Mouse (Mus musculus) lung, postnatal 25 days (tissue): ENCODE results near the gene Yrdc.

Experiments
- DNase-seq: peaks from one replicate; pipeline ENCODE4 v3.0.0; 2022; ENCODE audit warnings: low spot score

Gene Yrdc

GRCm38 (mm10) chr4:124850933-124851658 is 617 bp downstream of the Yrdc start, which contains the start of gene 1110065P20Rik:
TSS of gene 1110065P20Rik (minus strand) at chr4:124851196.
- peak; percentile 80 for DNase-seq

- DNase-seq = no peak
Observed at GRCm38 (mm10) chr4:124856294-124856693, 5.8 kb downstream of the Yrdc start.

- no peak for DNase-seq
Observed at GRCm38 (mm10) chr4:124858370-124858769, 7.9 kb downstream of the Yrdc start.

- peak; percentile 51 for DNase-seq
Observed at GRCm38 (mm10) chr4:124860446-124860845, 10.0 kb downstream of the Yrdc start.

GRCm38 (mm10) chr4:124861283-124862188 is 11.1 kb downstream of the Yrdc start, which contains the start of gene Maneal:
TSS of gene Maneal (minus strand) at chr4:124862171.
- no peak for DNase-seq

GRCm38 (mm10) chr4:124872719-124873118 is 22.2 kb downstream of the Yrdc start:
- DNase-seq = no peak

- no peak for DNase-seq
Observed at GRCm38 (mm10) chr4:124880599-124880998, 30.1 kb downstream of the Yrdc start, which contains the start of gene Epha10. TSS of gene Epha10 (plus strand) at chr4:124880899.

GRCm38 (mm10) chr4:124881341-124881908 is 30.9 kb downstream of the Yrdc start:
- no peak for DNase-seq

GRCm38 (mm10) chr4:124882151-124882729 is 31.8 kb downstream of the Yrdc start:
- no peak for DNase-seq

GRCm38 (mm10) chr4:124888702-124889101 is 38.2 kb downstream of the Yrdc start:
- no peak for DNase-seq

- DNase-seq = no peak
Observed at GRCm38 (mm10) chr4:124889935-124890334, 39.5 kb downstream of the Yrdc start.

GRCm38 (mm10) chr4:124890831-124891230 is 40.4 kb downstream of the Yrdc start:
- no peak for DNase-seq

GRCm38 (mm10) chr4:124893769-124894168 is 43.3 kb downstream of the Yrdc start:
- DNase-seq = no peak

GRCm38 (mm10) chr4:124894508-124895428 is 44.3 kb downstream of the Yrdc start:
- DNase-seq = no peak

- no peak for DNase-seq
Observed at GRCm38 (mm10) chr4:124898428-124898827, 47.9 kb downstream of the Yrdc start.

GRCm38 (mm10) chr4:124899906-124900305 is 49.4 kb downstream of the Yrdc start:
- DNase-seq = no peak
